Mouse (Mus musculus): ENCODE measurements around the gene Nat8f6. TPM values are rescaled to one million over a fixed set of nuclear protein-coding genes. Genes with fewer than 3 reads are reported as not detected.
"Not testable (repeated sequence)": the region's sequence is repeated elsewhere in the genome, so short reads cannot be mapped to it uniquely, and the experiment has no call there.

The Nat8f6 gene
- total and polyA plus RNA-seq, 3 experiments = not detected

DNA sequence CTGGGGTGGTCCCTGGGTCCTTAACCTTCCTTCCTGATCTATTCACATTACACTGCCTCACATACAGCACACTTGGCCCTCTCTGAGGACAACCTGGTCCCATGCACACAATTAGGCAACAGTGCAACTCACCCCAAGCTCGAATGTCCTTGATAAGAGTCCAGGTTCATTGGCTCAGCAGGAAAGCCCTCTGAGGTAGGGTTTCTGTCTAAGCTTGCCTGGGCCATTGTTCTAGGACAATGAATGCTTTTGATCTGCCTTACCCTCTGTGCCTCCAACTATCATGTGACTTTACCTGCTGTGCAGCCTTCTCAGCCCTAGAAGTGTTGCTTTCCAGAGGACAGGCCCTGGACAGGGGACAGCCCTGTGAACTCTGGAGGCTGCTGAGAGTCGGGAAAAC, 28.5 kb upstream of the Nat8f6 start:
- no peaks in the 10 kb centered on the region for H3K9me3 ChIP-seq (replicated peaks)
- ATAC-seq (ENCODE audit: extremely low read depth, insufficient number of reproducible peaks, low FRiP score, poor library complexity, severe bottlenecking) (no peak), DNase-seq (ENCODE audit: low spot score) (no peak)
- peaks cover 18% of the 10 kb centered on the region for H3K27me3 ChIP-seq (ENCODE audit: insufficient read depth, low read length)
- H3K4me3 ChIP-seq (ENCODE audit: low read depth, low read length) = no peak overlapping the region
- no peaks in the 10 kb centered on the region for H3K4me1 ChIP-seq (ENCODE audit: insufficient read depth, low read depth, low read length)
- no peaks in the 10 kb centered on the region for H3K36me3 ChIP-seq (replicated peaks)
- no peak for TF ChIP-seq GATA1 (IDR thresholded peaks at IDR 0.05; ENCODE audit: borderline replicate concordance, low read length)
- no peak for TF ChIP-seq CTCF (IDR thresholded peaks at IDR 0.05; ENCODE audit: low read depth, low read length)
- no peak for TF ChIP-seq GATA2 (IDR thresholded peaks at IDR 0.05; ENCODE audit: borderline replicate concordance, low read depth, low read length)
- TF ChIP-seq POLR2AphosphoS5 (IDR thresholded peaks at IDR 0.05; ENCODE audit: insufficient replicate concordance, low read depth, low read length) = no peak
- TF ChIP-seq TAL1 (conservative IDR thresholded peaks at IDR 0.05; ENCODE audit: low read depth, low read length) = no peak

DNA sequence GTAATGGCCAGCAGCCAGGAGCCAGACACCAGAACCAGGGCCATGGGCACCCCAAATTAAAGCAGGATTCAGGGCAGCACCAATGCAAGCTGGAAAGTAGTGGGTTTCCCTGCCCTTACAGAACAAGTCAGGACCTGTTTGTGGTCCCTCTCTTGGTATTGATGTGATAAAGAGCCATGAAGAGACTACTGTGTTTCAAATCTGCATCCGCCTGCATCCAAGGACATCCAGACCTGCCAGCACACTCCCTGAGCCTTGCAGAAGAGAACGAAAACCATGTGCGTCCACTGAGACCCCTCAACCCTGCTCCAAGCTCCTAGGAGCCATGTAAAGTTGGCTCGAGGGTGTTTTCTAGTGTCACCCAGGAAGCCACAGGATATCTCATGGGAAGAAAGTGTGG, 27.4 kb upstream of the Nat8f6 start:
- no peak overlapping the region for H3K4me3 ChIP-seq (ENCODE audit: low read depth, low read length)
- no peak for ATAC-seq (ENCODE audit: extremely low read depth, insufficient number of reproducible peaks, low FRiP score, poor library complexity, severe bottlenecking)
- no peak for DNase-seq (ENCODE audit: low spot score)
- no peaks in the 10 kb centered on the region for H3K36me3 ChIP-seq (replicated peaks)
- H3K4me1 ChIP-seq (ENCODE audit: insufficient read depth, low read depth, low read length) = no peaks in the 10 kb centered on the region
- no peak for TF ChIP-seq TAL1 (conservative IDR thresholded peaks at IDR 0.05; ENCODE audit: low read depth, low read length)
- TF ChIP-seq CTCF (IDR thresholded peaks at IDR 0.05; ENCODE audit: low read depth, low read length) = no peak
- TF ChIP-seq POLR2AphosphoS5 (IDR thresholded peaks at IDR 0.05; ENCODE audit: insufficient replicate concordance, low read depth, low read length) = no peak
- no peak for TF ChIP-seq GATA1 (IDR thresholded peaks at IDR 0.05; ENCODE audit: borderline replicate concordance, low read length)
- TF ChIP-seq GATA2 (IDR thresholded peaks at IDR 0.05; ENCODE audit: borderline replicate concordance, low read depth, low read length) = no peak
- H3K27me3 ChIP-seq (ENCODE audit: insufficient read depth, low read length) = peaks cover 16% of the 10 kb centered on the region
- no peaks in the 10 kb centered on the region for H3K9me3 ChIP-seq (replicated peaks)

DNA sequence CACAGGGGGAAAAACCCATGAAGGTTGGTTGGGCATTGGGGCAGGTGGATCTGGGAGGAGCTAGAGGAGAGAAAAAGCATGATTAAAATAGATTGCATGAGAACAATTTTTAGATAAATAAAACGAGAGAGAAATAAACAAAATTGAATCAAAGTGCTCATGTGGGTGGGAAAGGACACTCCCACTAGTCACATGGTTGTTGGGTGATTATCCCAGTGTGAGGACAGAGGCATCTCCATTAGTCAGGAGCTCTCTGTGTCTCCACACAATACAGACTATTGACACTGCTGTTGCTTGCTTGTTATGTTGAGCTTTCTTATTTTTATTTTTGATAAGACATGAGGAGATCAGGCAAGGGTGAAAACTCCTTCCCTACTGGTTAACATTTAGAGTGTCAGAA, 26.2 kb upstream of the Nat8f6 start:
- no peaks in the 10 kb centered on the region for H3K4me1 ChIP-seq (ENCODE audit: insufficient read depth, low read depth, low read length)
- H3K9me3 ChIP-seq (replicated peaks) = no peaks in the 10 kb centered on the region
- TF ChIP-seq GATA1 (IDR thresholded peaks at IDR 0.05; ENCODE audit: borderline replicate concordance, low read length) (no peak), CTCF (IDR thresholded peaks at IDR 0.05; ENCODE audit: low read depth, low read length) (no peak), POLR2AphosphoS5 (IDR thresholded peaks at IDR 0.05; ENCODE audit: insufficient replicate concordance, low read depth, low read length) (no peak), TAL1 (conservative IDR thresholded peaks at IDR 0.05; ENCODE audit: low read depth, low read length) (no peak), GATA2 (IDR thresholded peaks at IDR 0.05; ENCODE audit: borderline replicate concordance, low read depth, low read length) (no peak)
- ATAC-seq (ENCODE audit: extremely low read depth, insufficient number of reproducible peaks, low FRiP score, poor library complexity, severe bottlenecking) (no peak), DNase-seq (ENCODE audit: low spot score) (no peak)
- no peak overlapping the region for H3K4me3 ChIP-seq (ENCODE audit: low read depth, low read length)
- H3K36me3 ChIP-seq (replicated peaks) = no peaks in the 10 kb centered on the region
- peaks cover 16% of the 10 kb centered on the region for H3K27me3 ChIP-seq (ENCODE audit: insufficient read depth, low read length)

DNA sequence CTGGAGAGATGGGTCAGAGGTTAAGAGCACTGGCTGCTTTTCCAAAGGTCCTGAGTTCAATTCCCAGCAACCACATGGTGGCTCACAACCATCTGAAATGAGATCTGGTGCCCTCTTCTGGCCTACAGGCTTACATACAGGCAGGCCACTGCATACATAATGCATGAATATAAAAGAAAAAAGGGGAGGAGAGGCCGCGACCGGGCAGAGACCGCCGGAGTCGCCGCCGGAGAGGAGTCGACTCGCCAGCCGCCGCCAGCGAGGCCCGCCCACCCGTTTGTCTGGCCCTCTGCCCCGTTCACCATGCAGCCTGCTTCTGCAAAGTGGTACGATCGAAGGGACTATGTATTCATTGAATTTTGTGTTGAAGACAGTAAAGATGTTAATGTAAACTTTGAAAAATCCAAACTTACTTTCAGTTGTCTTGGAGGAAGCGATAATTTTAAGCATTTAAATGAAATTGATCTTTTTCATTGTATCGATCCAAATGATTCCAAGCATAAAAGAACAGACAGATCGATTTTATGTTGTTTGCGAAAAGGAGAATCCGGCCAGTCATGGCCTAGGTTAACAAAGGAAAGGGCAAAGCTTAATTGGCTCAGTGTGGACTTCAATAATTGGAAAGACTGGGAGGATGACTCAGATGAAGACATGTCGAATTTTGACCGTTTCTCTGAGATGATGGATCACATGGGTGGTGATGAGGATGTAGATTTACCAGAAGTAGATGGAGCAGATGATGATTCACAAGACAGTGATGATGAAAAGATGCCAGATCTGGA, 23.1 kb upstream of the Nat8f6 start:
- H3K9me3 ChIP-seq (replicated peaks); H3K36me3 ChIP-seq (replicated peaks); H3K27me3 ChIP-seq (ENCODE audit: insufficient read depth, low read length); H3K4me3 ChIP-seq (ENCODE audit: low read depth, low read length); DNase-seq (ENCODE audit: low spot score); ATAC-seq (ENCODE audit: extremely low read depth, insufficient number of reproducible peaks, low FRiP score, poor library complexity, severe bottlenecking); H3K4me1 ChIP-seq (ENCODE audit: insufficient read depth, low read depth, low read length): not testable (repeated sequence)

DNA sequence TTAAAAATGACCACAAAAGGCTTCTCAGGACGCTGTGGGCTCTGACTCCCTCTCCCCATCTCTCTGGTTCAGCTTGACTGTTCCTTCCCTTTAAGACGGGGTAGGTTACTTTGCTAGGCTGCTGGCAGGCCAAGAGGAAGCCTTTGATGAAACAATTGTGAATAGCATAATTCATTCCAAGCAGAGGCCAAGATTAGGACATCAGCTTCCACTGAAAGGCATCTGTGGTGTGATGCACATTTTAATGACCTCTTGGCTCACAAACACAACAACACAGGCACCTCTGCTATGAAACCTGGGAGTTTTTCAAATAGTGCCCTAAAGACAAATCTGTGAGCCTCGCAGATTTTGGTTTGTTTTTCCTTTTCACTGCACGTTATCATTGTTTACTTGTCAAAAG, 19.2 kb upstream of the Nat8f6 start:
- Histone ChIP-seq H3K27me3 (ENCODE audit: insufficient read depth, low read length) (no peaks in the 10 kb centered on the region), H3K36me3 (replicated peaks) (no peaks in the 10 kb centered on the region), H3K4me1 (ENCODE audit: insufficient read depth, low read depth, low read length) (no peaks in the 10 kb centered on the region), H3K9me3 (replicated peaks) (no peaks in the 10 kb centered on the region), H3K4me3 (ENCODE audit: low read depth, low read length) (no peak overlapping the region)
- ATAC-seq (ENCODE audit: extremely low read depth, insufficient number of reproducible peaks, low FRiP score, poor library complexity, severe bottlenecking) (no peak), DNase-seq (ENCODE audit: low spot score) (no peak)
- TF ChIP-seq POLR2AphosphoS5 (IDR thresholded peaks at IDR 0.05; ENCODE audit: insufficient replicate concordance, low read depth, low read length) (no peak), GATA1 (IDR thresholded peaks at IDR 0.05; ENCODE audit: borderline replicate concordance, low read length) (no peak), GATA2 (IDR thresholded peaks at IDR 0.05; ENCODE audit: borderline replicate concordance, low read depth, low read length) (no peak), CTCF (IDR thresholded peaks at IDR 0.05; ENCODE audit: low read depth, low read length) (no peak), TAL1 (conservative IDR thresholded peaks at IDR 0.05; ENCODE audit: low read depth, low read length) (no peak)

DNA sequence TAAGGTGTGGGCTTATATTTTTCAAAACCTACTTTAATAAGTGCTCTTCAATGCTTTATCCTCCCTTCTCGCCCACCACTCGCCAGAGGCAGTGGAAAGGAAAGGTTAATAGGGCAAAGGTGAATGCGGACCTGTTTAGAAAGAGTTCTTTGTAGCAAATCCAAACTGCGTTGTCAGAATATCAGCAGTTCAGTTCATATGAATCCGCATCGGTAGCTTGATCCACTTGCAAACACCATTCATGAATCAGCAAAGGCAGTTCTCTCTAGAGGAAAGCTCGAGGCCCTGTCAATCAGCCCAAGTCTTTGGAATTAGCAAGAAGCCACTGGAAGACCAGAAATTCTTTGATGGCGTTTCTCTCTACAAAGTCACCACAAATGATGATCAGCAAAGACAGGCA, 17.9 kb upstream of the Nat8f6 start:
- ATAC-seq (ENCODE audit: extremely low read depth, insufficient number of reproducible peaks, low FRiP score, poor library complexity, severe bottlenecking) (no peak), DNase-seq (ENCODE audit: low spot score) (no peak)
- no peak overlapping the region for H3K4me3 ChIP-seq (ENCODE audit: low read depth, low read length)
- TF ChIP-seq GATA2 (IDR thresholded peaks at IDR 0.05; ENCODE audit: borderline replicate concordance, low read depth, low read length) (no peak), GATA1 (IDR thresholded peaks at IDR 0.05; ENCODE audit: borderline replicate concordance, low read length) (no peak), CTCF (IDR thresholded peaks at IDR 0.05; ENCODE audit: low read depth, low read length) (no peak), TAL1 (conservative IDR thresholded peaks at IDR 0.05; ENCODE audit: low read depth, low read length) (no peak), POLR2AphosphoS5 (IDR thresholded peaks at IDR 0.05; ENCODE audit: insufficient replicate concordance, low read depth, low read length) (no peak)
- no peaks in the 10 kb centered on the region for H3K9me3 ChIP-seq (replicated peaks)
- no peaks in the 10 kb centered on the region for H3K27me3 ChIP-seq (ENCODE audit: insufficient read depth, low read length)
- H3K4me1 ChIP-seq (ENCODE audit: insufficient read depth, low read depth, low read length) = no peaks in the 10 kb centered on the region
- H3K36me3 ChIP-seq (replicated peaks) = no peaks in the 10 kb centered on the region

DNA sequence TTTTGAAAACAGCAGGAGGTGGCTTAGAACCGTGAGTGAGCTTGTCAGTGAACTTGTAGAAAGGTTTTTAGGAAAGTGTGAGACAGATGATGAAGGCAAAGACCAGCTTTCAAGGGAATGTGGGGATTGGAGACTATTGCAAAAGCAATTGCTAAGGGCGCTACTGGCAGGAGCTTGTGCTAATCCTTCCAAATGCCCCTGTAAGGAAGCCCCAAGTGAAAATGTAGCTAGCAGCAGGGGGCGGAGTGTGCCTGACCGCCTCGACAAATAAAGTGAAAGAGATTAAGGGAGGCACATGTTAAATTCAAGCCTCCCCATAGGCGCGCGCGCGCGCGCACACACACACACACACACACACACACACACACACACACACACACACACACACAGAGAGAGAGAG, 16.6 kb upstream of the Nat8f6 start:
- not testable (repeated sequence) for H3K4me1 ChIP-seq (ENCODE audit: insufficient read depth, low read depth, low read length); H3K4me3 ChIP-seq (ENCODE audit: low read depth, low read length); DNase-seq (ENCODE audit: low spot score); H3K27me3 ChIP-seq (ENCODE audit: insufficient read depth, low read length); H3K36me3 ChIP-seq (replicated peaks); ATAC-seq (ENCODE audit: extremely low read depth, insufficient number of reproducible peaks, low FRiP score, poor library complexity, severe bottlenecking); H3K9me3 ChIP-seq (replicated peaks)

DNA sequence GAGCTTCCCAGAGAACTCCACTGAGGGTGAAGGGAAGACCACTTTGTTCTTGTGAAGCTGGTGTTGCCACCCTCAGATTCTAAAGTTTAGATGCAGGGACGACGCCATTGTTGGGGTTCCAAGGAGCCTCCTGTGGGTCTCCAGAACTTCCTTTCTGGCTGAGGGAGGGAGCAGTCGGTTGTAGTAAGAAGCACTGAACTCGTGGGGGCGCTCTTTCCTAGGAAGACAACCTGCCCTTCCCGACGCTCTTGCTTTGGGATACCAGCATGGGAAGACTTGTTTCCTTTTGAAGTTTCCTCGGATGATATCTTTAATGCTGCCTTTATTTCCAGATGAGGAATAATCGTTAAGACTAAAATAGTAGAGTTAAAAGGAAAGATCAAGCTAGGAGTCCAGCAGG, 16.1 kb upstream of the Nat8f6 start:
- DNase-seq (ENCODE audit: low spot score); H3K4me1 ChIP-seq (ENCODE audit: insufficient read depth, low read depth, low read length); H3K4me3 ChIP-seq (ENCODE audit: low read depth, low read length); ATAC-seq (ENCODE audit: extremely low read depth, insufficient number of reproducible peaks, low FRiP score, poor library complexity, severe bottlenecking); H3K27me3 ChIP-seq (ENCODE audit: insufficient read depth, low read length); H3K9me3 ChIP-seq (replicated peaks); H3K36me3 ChIP-seq (replicated peaks): not testable (repeated sequence)

DNA sequence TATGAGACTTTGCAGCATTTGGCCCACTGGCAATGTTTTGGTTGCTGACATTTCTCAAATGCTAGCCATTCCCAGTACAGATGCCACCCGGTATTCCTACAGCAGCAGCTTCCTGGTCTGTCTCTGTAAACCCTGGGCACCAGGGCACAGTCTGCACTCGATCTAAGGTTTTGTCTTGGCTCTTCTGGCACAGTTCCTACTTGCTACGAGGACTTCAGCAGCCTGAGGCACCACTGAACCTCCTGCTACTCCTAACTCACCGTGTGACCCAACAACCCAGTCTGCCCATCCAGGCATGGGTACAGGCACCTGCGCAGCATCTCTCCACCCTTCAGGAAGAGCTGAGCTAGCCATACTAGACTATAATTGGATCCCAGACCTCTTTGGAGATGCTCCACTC, 15.3 kb upstream of the Nat8f6 start:
- H3K9me3 ChIP-seq (replicated peaks); H3K36me3 ChIP-seq (replicated peaks); H3K4me1 ChIP-seq (ENCODE audit: insufficient read depth, low read depth, low read length); ATAC-seq (ENCODE audit: extremely low read depth, insufficient number of reproducible peaks, low FRiP score, poor library complexity, severe bottlenecking); DNase-seq (ENCODE audit: low spot score); H3K27me3 ChIP-seq (ENCODE audit: insufficient read depth, low read length); H3K4me3 ChIP-seq (ENCODE audit: low read depth, low read length): not testable (repeated sequence)

DNA sequence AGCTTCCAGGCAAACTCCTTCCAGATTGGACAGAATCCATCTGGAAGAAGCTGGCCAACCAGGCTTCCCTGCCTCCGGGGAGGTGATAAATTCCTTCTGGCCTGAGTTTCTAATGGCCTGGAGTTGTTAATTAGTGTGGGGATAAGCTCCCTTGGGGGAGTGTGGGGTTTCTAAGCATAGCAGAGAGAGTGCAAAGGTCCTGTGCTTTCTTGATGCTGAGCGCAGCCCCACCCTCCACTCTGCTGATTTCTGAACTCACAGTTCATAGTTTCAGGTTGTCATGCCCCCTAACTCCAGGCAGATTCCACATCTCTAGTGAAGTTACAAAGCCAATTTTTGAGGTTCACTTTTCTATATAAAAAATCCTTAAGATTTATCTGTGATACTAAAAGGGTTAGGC, 14.3 kb upstream of the Nat8f6 start:
- H3K36me3 ChIP-seq (replicated peaks); H3K4me1 ChIP-seq (ENCODE audit: insufficient read depth, low read depth, low read length); DNase-seq (ENCODE audit: low spot score); H3K4me3 ChIP-seq (ENCODE audit: low read depth, low read length); H3K9me3 ChIP-seq (replicated peaks); ATAC-seq (ENCODE audit: extremely low read depth, insufficient number of reproducible peaks, low FRiP score, poor library complexity, severe bottlenecking); H3K27me3 ChIP-seq (ENCODE audit: insufficient read depth, low read length): not testable (repeated sequence)
